Mouse (Mus musculus) induced T-regulatory cell, adult 2 months (primary cell): ENCODE results near the gene Ell.

Experiments used
- DNase-seq: peaks from one replicate; pipeline ENCODE4 v3.0.0-alpha.2; 2012; ENCODE audit warnings: low read depth

The Ell gene

GRCm38 (mm10) chr8:70539077-70539813 is at the start of gene Ell:
TSS of gene Ell (plus strand) at chr8:70539457.
- DNase-seq: peak; percentile 100

DNA sequence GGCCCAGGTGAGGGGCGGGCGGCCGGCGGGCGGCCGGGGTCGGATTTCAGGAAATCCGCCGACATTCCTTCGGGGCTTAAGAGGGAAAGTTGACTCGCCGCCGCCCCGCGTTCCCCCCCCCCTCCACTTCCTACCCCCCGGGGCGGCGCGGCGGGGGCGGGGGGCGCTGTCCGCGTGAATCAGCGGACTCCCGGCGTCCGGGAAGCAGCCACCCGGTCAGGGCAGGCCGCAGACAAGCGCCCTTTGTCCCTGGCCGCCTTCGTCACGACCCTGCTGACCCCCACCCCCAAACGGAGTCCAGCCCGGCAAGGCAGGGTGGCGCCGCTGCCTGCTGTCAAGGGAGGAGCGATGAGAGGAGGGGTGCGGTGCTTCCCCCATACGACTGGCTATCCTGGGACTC is 49.7 kb upstream of the Ell start:
- no peak for DNase-seq

GRCm38 (mm10) chr8:70490061-70490879 is 49.0 kb upstream of the Ell start:
- peak; percentile 19 for DNase-seq

GRCm38 (mm10) chr8:70490880-70491495 is 48.3 kb upstream of the Ell start:
- DNase-seq: peak; percentile 29

GRCm38 (mm10) chr8:70492664-70493640 is 46.3 kb upstream of the Ell start, which contains the start of gene Crlf1:
TSS of gene Crlf1 (plus strand) at chr8:70493158.
- peak; percentile 19 for DNase-seq

DNA sequence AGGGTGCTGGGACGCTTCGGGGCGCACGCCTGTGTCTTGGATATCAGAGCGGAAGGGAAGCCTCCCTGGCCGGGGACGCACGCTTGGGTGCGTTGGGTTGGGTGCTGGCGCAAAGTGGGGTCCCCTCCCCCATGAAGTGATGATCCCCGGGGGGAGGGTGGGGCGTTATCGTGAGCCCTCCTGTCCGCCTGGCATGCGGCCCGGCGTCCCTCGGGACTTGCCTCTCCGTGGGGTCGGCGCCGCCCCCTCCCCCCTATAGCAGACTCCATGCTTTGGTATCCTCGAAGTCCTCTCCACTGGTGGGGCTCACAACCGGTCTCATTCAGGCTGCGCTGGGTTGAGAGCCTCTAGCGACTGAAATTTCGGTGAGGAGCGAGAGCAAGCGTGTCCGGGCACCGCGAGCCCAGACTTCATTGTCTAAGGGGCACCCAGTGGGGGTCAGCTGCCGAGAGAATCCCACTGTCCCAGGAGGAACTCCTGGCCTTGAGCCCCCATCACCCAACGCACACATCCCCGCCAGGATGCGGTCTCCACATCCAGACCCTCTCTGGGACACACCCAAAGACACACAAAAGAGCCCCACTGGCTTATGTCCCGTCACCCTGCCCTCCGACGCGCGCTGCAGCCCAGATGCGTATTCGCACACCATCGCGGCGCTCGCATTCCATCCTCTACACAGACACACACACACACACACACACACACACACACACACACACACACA is 45.4 kb upstream of the Ell start:
- DNase-seq: peak; percentile 26

DNA sequence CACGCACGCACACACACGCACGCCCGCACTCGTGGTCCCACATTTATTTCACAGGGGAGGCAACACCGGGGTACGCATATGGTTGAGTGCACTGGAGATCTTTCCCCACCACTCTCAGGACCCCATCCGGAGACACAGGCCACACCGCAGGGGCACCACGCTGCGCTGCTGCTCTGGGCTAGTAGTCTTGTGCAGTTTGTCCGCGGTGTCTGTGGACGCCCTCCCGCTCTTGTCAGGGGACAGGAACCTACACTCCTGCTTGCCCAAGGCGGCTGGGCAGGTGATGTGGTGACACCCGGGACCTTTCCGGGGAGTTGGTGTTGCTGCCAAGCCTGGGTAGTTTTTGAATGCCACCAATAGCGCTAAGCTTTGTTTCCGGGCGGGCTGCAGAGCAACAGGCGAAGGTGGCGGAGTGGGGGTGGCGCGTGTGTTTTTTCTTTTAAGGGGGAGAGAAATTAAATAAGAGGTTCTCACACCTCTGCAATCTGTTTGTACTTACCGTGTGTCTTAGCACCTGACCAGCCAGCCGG is 44.8 kb upstream of the Ell start:
- DNase-seq: peak; percentile 50

DNA sequence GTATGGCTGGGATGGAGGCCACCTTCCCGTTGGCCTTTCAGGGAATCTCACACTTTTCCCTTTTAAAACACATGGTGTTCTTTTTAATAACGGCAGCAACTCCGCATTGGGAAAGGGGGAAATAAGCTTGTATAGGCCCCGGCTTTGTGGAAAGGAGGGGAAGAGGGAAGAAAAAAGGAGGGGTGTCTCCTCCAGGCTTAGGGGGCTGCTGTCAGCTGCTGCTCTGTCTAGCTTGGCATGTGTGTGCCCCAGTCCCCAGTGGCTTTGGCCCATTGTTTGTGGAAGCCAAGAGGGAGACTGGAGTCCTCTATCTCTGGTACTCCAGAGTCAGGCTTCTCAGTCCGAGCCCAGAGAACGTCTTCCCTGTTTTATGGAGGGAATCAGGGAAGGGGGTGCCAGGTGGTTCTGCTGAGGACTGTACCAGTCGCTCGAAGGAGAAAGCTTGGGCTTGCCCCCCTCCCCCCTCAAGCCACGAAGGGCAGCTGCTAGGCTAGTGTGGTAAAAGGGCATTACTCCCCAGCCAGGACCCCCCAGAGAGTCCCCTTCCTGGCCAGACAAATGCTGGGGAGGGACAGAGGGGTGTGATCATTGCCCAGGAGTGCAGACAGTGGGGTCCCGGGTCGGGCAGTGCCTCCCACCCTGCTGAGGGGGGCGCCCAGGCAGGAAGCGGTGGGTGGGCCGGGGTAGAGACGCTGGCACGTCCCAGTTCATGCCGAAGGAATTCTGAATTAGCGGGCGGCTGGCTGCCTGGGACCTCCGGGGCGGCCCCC is 44.1 kb upstream of the Ell start:
- DNase-seq: no peak

DNA sequence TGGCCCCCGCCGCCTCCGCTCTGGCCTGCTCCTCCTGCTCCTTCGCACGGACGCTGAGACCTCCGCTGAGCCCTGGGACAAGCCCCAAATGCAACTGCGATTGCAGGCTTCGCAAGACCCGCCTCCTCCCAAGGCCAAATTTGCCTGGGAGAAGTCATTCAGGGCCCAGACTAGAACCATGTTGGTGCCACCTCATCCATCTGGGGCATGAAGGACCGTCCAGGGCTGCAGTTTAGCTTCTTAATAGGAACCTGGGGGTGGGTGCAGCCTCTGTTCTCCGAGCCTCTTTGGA is 43.5 kb upstream of the Ell start:
- no peak for DNase-seq

GRCm38 (mm10) chr8:70500386-70501301 is 38.6 kb upstream of the Ell start:
- DNase-seq: peak; percentile 79

DNA sequence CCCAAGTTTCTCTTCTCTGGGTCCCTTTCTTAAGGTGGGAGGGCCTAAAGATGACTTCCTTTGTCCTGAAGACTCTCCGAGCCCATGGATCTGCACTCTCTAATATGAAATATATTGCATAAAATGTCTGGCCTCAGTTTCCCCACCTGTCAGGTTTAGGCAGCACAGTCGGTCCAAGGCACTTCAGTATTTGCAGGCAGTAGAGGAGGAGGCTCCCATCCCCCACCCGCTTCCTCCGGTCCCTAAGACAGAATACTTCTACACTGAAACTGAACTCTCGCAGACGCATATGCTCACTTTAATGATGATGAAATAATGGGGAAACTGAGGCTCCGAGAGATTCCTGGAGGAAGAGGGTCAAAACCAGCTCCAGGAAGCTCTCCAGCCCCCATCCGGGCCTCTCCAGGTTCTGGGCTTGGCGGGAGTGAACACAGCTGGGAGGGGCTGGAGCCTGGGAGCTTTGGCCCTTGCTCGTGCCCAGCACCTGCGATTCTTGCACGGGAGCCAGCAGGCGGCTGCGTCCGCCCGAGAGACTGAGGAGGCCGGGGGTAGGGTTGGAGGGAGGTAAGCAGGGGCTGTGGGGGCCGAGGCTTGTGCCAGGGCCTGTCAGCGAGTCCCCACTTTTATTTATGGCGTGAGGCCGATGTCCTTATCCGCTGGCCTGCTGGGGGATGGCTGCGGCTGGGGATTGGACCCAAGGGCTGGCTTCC is 37.3 kb upstream of the Ell start:
- peak; percentile 31 for DNase-seq

DNA sequence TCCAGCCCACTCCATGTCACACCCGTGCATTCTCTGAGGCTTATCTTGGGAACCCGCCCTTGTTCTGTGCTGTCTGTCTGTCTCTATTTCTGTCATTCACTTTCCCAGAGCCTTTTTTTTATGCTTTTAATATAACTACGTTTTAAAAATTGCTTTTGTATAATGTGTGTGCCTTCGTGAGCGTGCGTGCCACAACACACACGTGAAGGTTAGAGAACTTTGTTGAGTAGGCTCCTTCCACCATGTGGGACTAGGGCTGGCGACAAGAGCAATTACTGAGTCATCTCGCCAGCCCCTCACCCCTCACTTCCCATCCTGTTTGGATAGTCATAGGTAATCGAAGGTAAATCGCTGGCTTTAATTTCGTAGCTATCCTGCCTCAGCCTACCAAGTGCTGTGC is 36.7 kb upstream of the Ell start:
- no peak for DNase-seq

DNA sequence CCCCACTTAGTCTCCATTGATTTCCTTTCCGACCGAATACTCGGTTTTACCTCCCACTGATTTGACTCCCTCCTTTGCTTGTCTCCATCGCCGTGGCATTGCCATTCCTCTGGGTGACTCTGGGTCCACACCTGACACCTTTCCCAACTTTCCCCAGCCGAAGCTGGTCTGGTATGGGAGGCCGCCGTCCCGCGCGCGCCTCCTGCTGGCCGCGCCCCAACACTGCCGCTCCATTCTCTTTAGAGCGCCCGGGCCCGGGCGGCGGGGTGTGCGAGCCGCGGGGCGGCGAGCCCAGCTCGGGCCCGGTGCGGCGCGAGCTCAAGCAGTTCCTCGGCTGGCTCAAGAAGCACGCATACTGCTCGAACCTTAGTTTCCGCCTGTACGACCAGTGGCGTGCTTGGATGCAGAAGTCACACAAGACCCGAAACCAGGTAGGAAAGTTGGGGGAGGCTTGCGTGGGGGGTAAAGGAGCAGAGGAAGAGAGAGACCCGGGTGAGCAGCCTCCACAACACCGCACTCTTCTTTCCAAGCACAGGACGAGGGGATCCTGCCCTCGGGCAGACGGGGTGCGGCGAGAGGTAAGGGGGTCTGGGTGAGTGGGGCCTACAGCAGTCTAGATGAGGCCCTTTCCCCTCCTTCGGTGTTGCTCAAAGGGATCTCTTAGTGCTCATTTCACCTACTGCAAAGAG is 36.1 kb upstream of the Ell start:
- peak; percentile 79 for DNase-seq

- DNase-seq: no peak
Observed at GRCm38 (mm10) chr8:70504291-70504716, 35.0 kb upstream of the Ell start.

DNA sequence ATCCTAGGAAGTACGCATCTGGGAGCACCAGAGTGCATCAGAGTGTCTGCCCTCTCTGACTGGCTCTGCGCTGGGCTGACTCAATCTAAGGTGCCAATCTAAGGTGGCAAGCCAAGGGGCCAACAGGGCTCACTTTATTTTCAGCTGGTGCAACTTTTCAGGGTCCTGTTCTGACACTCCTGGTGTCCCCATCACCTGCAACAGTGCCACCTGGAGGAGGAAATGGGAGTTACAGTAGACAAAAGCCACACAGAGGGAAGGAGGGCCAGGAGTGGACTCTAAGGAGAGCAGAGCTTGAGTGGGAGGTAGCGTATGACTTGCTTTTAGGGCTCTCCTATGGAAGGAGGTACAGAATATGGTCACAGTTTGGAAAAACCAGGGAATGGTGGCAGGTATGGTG is 34.4 kb upstream of the Ell start:
- DNase-seq: peak; percentile 92

GRCm38 (mm10) chr8:70505698-70506327 is 33.4 kb upstream of the Ell start:
- no peak for DNase-seq

GRCm38 (mm10) chr8:70506328-70507026 is 32.8 kb upstream of the Ell start, which contains the start of gene Rex1bd:
TSS of gene Rex1bd (minus strand) at chr8:70506752.
- DNase-seq: peak; percentile 96
